Mouse (Mus musculus): ENCODE results near the gene Tsga10ip. TPM values are rescaled to one million over a fixed set of nuclear protein-coding genes. Genes with fewer than 3 reads are reported as not detected.
"Not testable (repeated sequence)": the region's sequence is repeated elsewhere in the genome, so short reads cannot be mapped to it uniquely, and the experiment has no call there.

Gene Tsga10ip
- polyA plus RNA-seq, 1 experiment from 2014 or later = 0.45 TPM

- Histone ChIP-seq H3K27me3 (no peaks in the 10 kb centered on the region), H3K27ac (no peak overlapping the region), H3K4me2 (replicated peaks) (peak overlapping the region; percentile 71; the same call in 1 of the 2 replicates), H3K4me1 (peaks cover 8% of the 10 kb centered on the region; the same call in 1 of the 2 replicates), H3K9ac (no peak overlapping the region), H3K9me3 (no peaks in the 10 kb centered on the region), H3K36me3 (no peaks in the 10 kb centered on the region), H3K4me3 (no peak overlapping the region)
- 87% methylated on average over 13 of the region's 13 CpGs for WGBS
- ATAC-seq (ENCODE audit: insufficient number of reproducible peaks, insufficient read depth, low FRiP score, low TSS enrichment) = no peak
Observed at GRCm38 (mm10) chr19:5408057-5409001, 6.0 kb upstream of the Tsga10ip start.

- Histone ChIP-seq H3K4me2 (replicated peaks) (peak overlapping the region; percentile 71), H3K9me3 (no peaks in the 10 kb centered on the region), H3K36me3 (no peaks in the 10 kb centered on the region), H3K4me1 (peaks cover 8% of the 10 kb centered on the region; the same call in 1 of the 2 replicates), H3K27me3 (no peaks in the 10 kb centered on the region), H3K4me3 (peak overlapping the region; percentile 48), H3K27ac (peak overlapping the region; percentile 85), H3K9ac (peak overlapping the region; percentile 46)
- 21% methylated on average over 7 of the region's 7 CpGs for WGBS
- ATAC-seq (ENCODE audit: insufficient number of reproducible peaks, insufficient read depth, low FRiP score, low TSS enrichment) = no peak
Observed at GRCm38 (mm10) chr19:5407133-5407532, 4.8 kb upstream of the Tsga10ip start.

GRCm38 (mm10) chr19:5406531-5407126 is 4.3 kb upstream of the Tsga10ip start:
- not testable (repeated sequence) for H3K9me3 ChIP-seq, H3K27me3 ChIP-seq, H3K4me1 ChIP-seq, H3K36me3 ChIP-seq
- ATAC-seq (ENCODE audit: insufficient number of reproducible peaks, insufficient read depth, low FRiP score, low TSS enrichment) = peak; percentile 72
- Histone ChIP-seq H3K4me2 (replicated peaks) (peak overlapping the region; percentile 71), H3K27ac (peak overlapping the region; percentile 85), H3K4me3 (peak overlapping the region; percentile 48), H3K9ac (peak overlapping the region; percentile 47)
- 10% methylated on average over 25 of the region's 25 CpGs for WGBS

- ATAC-seq (ENCODE audit: insufficient number of reproducible peaks, insufficient read depth, low FRiP score, low TSS enrichment) = no peak
Observed at GRCm38 (mm10) chr19:5405924-5406323, 3.6 kb upstream of the Tsga10ip start.

GRCm38 (mm10) chr19:5401073-5401472 is 1.3 kb downstream of the Tsga10ip start:
- not testable (repeated sequence) for ATAC-seq (ENCODE audit: insufficient number of reproducible peaks, insufficient read depth, low FRiP score, low TSS enrichment); H3K9me3 ChIP-seq; H3K4me1 ChIP-seq; H3K27ac ChIP-seq; H3K4me3 ChIP-seq; H3K9ac ChIP-seq; H3K4me2 ChIP-seq (replicated peaks); H3K36me3 ChIP-seq; H3K27me3 ChIP-seq
- 63% methylated on average over 4 of the region's 4 CpGs for WGBS

More at GRCm38 (mm10) chr19:5405924-5406323, 3.6 kb upstream of the Tsga10ip start:
- Histone ChIP-seq H3K4me2 (replicated peaks) (peak overlapping the region; percentile 47), H3K4me1 (peaks cover 3% of the 10 kb centered on the region; the same call in 1 of the 2 replicates), H3K9me3 (no peaks in the 10 kb centered on the region), H3K36me3 (no peaks in the 10 kb centered on the region), H3K4me3 (peak overlapping the region; percentile 35), H3K27me3 (no peaks in the 10 kb centered on the region), H3K27ac (peak overlapping the region; percentile 54; the same call in 1 of the 2 replicates), H3K9ac (peak overlapping the region; percentile 47)
- WGBS = 23% methylated on average over 7 of the region's 7 CpGs

- ATAC-seq (ENCODE audit: insufficient number of reproducible peaks, insufficient read depth, low FRiP score, low TSS enrichment) = no peak
- no peak overlapping the region for H3K4me3 ChIP-seq
- no peak overlapping the region for H3K27ac ChIP-seq
- H3K4me2 ChIP-seq (replicated peaks) = no peak overlapping the region
- H3K36me3 ChIP-seq = no peaks in the 10 kb centered on the region
- H3K27me3 ChIP-seq = no peaks in the 10 kb centered on the region
- no peaks in the 10 kb centered on the region for H3K9me3 ChIP-seq
- whole genome bisulfite sequencing = 69% methylated on average over 4 of the region's 4 CpGs
- H3K9ac ChIP-seq = no peak overlapping the region
- H3K4me1 ChIP-seq = peaks cover 1% of the 10 kb centered on the region
Observed at GRCm38 (mm10) chr19:5395371-5395770, 7.0 kb downstream of the Tsga10ip start.

- H3K27me3 ChIP-seq = no peaks in the 10 kb centered on the region
- 51% methylated on average over 10 of the region's 10 CpGs for WGBS
- no peak overlapping the region for H3K4me2 ChIP-seq (replicated peaks)
- no peak for ATAC-seq (ENCODE audit: insufficient number of reproducible peaks, insufficient read depth, low FRiP score, low TSS enrichment)
- H3K4me3 ChIP-seq = no peak overlapping the region
- H3K27ac ChIP-seq = no peak overlapping the region
- no peaks in the 10 kb centered on the region for H3K9me3 ChIP-seq
- no peaks in the 10 kb centered on the region for H3K36me3 ChIP-seq
- no peak overlapping the region for H3K9ac ChIP-seq
- peaks cover 13% of the 10 kb centered on the region for H3K4me1 ChIP-seq
Observed at GRCm38 (mm10) chr19:5394168-5394567, 8.2 kb downstream of the Tsga10ip start.

DNA sequence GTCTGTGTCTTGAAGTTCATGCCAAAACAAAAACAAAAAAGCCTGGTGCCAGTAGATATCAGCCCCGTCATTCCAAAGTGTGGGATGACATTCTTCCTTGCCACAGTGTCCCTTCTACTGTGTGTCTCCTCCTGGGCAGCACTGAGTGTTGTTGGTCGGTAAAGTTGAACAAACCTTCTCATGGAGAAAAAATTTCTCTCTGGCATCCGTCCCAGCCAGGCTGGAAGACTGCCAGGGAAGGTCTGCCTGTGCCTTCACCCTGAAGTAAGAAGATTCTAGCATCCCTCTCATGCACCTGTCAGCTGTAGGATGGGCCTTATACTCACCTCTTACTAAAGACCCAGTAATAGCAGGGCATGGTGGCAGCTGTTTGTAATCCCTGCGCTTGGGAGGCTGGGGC is 9.4 kb downstream of the Tsga10ip start:
- no peak for ATAC-seq (ENCODE audit: insufficient number of reproducible peaks, insufficient read depth, low FRiP score, low TSS enrichment)
- Histone ChIP-seq H3K9me3 (no peaks in the 10 kb centered on the region), H3K36me3 (no peaks in the 10 kb centered on the region), H3K27ac (no peak overlapping the region), H3K4me2 (replicated peaks) (no peak overlapping the region), H3K9ac (no peak overlapping the region), H3K4me1 (peaks cover 15% of the 10 kb centered on the region), H3K4me3 (no peak overlapping the region), H3K27me3 (no peaks in the 10 kb centered on the region)
- 80% methylated on average over 4 of the region's 4 CpGs for WGBS

DNA sequence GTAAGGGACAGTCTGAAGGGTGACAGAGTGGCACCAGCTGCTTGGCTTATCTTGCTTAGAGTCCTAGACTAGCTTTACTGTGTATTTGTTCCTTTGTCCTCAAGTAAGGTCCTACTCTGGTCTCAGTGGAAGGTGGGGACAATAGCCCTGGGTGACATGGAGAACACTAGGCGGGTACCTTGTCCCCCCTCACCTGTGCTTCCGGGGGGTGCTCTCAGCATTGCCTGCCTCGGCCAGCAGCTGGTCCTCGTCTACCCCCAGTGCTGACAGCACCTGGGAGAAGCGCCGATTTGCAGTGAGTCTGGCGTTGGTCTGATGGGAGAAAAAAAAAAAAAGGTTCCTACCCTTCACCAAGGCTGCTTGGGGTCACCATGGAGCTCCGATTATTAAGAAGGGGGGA is 11.9 kb downstream of the Tsga10ip start:
- peak overlapping the region; percentile 99; the same call in 1 of the 2 replicates for H3K4me3 ChIP-seq
- 0 out of 2 replicates have a peak, but pooled peaks cover 8% of the 10 kb centered on the region for H3K36me3 ChIP-seq
- no peak overlapping the region for H3K27ac ChIP-seq
- H3K9ac ChIP-seq = 0 out of 2 replicates have a peak overlapping the region, but pooled peaks have one; percentile 46
- no peak for ATAC-seq (ENCODE audit: insufficient number of reproducible peaks, insufficient read depth, low FRiP score, low TSS enrichment)
- peaks cover 31% of the 10 kb centered on the region for H3K4me1 ChIP-seq
- no peaks in the 10 kb centered on the region for H3K27me3 ChIP-seq
- H3K4me2 ChIP-seq (replicated peaks) = peak overlapping the region; percentile 89
- no peaks in the 10 kb centered on the region for H3K9me3 ChIP-seq
- 79% methylated on average over 8 of the region's 8 CpGs for WGBS

GRCm38 (mm10) chr19:5389647-5390046 is 12.7 kb downstream of the Tsga10ip start:
- peak overlapping the region; percentile 99 for H3K4me3 ChIP-seq
- 49% methylated on average over 12 of the region's 12 CpGs for WGBS
- ATAC-seq (ENCODE audit: insufficient number of reproducible peaks, insufficient read depth, low FRiP score, low TSS enrichment) = no peak
- H3K9me3 ChIP-seq = no peaks in the 10 kb centered on the region
- peak overlapping the region; percentile 57; the same call in 1 of the 2 replicates for H3K27ac ChIP-seq
- H3K4me2 ChIP-seq (replicated peaks) = peak overlapping the region; percentile 89
- peaks cover 31% of the 10 kb centered on the region for H3K4me1 ChIP-seq
- H3K36me3 ChIP-seq = peaks cover 15% of the 10 kb centered on the region
- H3K9ac ChIP-seq = peak overlapping the region; percentile 46
- H3K27me3 ChIP-seq = no peaks in the 10 kb centered on the region

GRCm38 (mm10) chr19:5388588-5389242 is 13.6 kb downstream of the Tsga10ip start, which contains the start of gene Sart1:
Gene Sart1, minus strand, starts transcription at chr19:5388703.
- Histone ChIP-seq H3K4me3 (peak within 1 kb of the TSS; percentile 99), H3K4me1 (peaks cover 31% of the 10 kb centered on the region), H3K27ac (peak within 1 kb of the TSS; percentile 88), H3K36me3 (peaks cover 24% of the 10 kb centered on the region), H3K4me2 (replicated peaks) (peak within 1 kb of the TSS; percentile 89), H3K9me3 (no peaks in the 10 kb centered on the region), H3K9ac (peak within 1 kb of the TSS; percentile 98), H3K27me3 (no peaks in the 10 kb centered on the region)
- peak; percentile 94 for ATAC-seq (ENCODE audit: insufficient number of reproducible peaks, insufficient read depth, low FRiP score, low TSS enrichment)
- 2% methylated on average over 43 of the region's 43 CpGs for WGBS
